Mouse (Mus musculus): ENCODE measurements around the gene Hdac10. TPM values are rescaled to one million over a fixed set of nuclear protein-coding genes. Genes with fewer than 3 reads are reported as not detected.

Gene Hdac10
- polyA plus RNA-seq, 2 experiments: 18.7 to 38.1 TPM

DNA sequence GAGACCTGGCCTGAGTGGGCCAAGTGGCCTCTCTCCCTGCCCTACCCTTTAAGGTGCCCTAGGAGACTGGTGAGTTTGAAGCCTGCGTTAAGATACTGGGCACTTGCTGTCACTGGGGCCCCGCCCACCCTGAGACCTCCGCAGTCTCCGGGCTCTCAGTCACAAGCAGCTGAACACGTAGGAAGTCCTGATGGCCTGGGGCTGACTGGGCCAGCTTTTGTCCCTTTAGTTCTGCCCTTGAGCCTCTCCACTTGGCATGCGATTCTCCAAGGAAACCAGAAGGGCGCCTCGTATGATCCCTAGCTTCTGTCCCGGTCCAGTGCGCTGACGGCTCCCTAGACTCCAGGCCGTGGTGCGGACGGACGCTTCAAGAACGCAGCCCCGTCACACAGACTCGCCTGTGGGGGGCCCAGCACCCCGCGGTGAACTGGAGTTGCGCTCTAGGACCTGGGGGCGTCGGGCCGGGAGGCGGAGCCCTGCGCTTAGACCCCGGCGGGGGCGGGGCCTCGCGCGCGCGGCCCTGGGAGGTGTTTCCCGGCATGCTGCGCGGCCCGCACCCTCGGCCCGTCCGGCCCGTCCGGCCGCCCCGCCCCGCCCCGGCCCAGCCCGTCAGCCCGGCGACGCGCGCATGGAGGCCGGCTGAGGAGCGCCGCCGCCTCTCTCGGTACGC lies 52.9 kb downstream of the Hdac10 start:
- H3K9ac ChIP-seq (ENCODE audit: low read depth, low read length, severe bottlenecking): peak overlapping the region; percentile 89
- WGBS: under 1% methylated on average over 31 of the region's 59 CpGs
- H3K27ac ChIP-seq (replicated peaks; ENCODE audit: low read depth, low read length): peak overlapping the region; percentile 76
- peaks cover 28% of the 10 kb centered on the region for H3K4me1 ChIP-seq (ENCODE audit: control insufficient read depth, insufficient read depth, low read length)
- H3K36me3 ChIP-seq (ENCODE audit: control insufficient read depth, insufficient read depth, low read length): peaks cover 9% of the 10 kb centered on the region; the same call in 1 of the 2 replicates
- H3K9me3 ChIP-seq (ENCODE audit: control insufficient read depth, low read length): no peaks in the 10 kb centered on the region
- peak; percentile 90 for DNase-seq (ENCODE audit: low spot score)
- TF ChIP-seq POLR2A (IDR thresholded peaks at IDR 0.05; ENCODE audit: borderline replicate concordance, extremely low read depth, insufficient read depth, insufficient read length): peak; percentile 52; the same call in 1 of the 2 replicates
- peak; percentile 96 for ATAC-seq (ENCODE audit: low FRiP score, low read depth)
- H3K4me2 ChIP-seq (replicated peaks; ENCODE audit: low read depth, low read length, severe bottlenecking): peak overlapping the region; percentile 88
- H3K4me3 ChIP-seq (replicated peaks; ENCODE audit: low read length): peak overlapping the region; percentile 80
- H3K27me3 ChIP-seq (ENCODE audit: control insufficient read depth, insufficient read depth, low read length): no peaks in the 10 kb centered on the region

DNA sequence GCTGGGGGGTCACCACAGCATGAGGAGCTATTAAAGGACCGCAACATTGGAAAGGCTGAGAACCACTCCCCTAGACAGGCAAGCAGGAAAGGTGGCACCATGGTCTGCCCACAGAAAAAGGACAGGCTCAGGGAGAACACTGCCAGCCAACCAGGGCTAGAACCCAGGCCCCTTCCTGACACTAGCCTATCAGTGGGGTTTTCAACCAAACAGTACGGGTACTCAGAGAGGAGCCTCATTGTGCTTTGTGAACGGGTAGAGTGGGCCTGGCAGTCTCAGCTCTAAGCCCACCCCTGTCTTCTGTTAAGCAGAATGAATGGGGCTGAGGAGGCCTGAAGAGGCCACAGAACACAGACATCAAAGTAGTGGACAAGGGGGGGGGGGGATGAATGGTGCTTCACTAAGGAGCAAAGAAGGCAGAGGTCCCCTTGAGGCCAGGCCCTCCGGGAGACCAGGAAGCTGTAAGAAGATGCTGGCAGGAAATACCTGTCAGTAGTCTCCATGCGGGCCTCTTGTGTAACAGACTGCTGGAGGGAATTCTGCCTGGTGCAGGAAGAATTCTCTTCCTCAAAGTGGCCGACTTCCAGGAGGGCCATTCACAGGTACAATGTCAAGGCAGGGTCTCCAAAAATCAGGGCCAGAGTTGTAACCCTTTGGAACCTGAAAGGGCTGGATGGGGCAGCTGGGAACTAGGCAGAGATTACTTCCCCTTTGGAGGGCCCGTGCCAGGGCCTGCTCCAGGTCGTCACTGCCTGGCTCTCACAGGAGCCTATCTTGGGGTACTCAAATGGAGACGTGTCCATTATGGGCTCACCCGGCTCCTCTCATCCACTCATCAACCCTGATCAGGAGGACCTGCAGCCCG lies 53.7 kb downstream of the Hdac10 start, which contains the start of gene Trabd:
Gene Trabd, plus strand, starts transcription at position 512 of the 865 bp plus-strand sequence.
- Histone ChIP-seq H3K27me3 (ENCODE audit: control insufficient read depth, insufficient read depth, low read length) (no peaks in the 10 kb centered on the region), H3K9me3 (ENCODE audit: control insufficient read depth, low read length) (no peaks in the 10 kb centered on the region), H3K4me3 (replicated peaks; ENCODE audit: low read length) (peak within 1 kb of the TSS; percentile 80), H3K4me1 (ENCODE audit: control insufficient read depth, insufficient read depth, low read length) (peaks cover 28% of the 10 kb centered on the region), H3K36me3 (ENCODE audit: control insufficient read depth, insufficient read depth, low read length) (peaks cover 6% of the 10 kb centered on the region; the same call in 1 of the 2 replicates), H3K4me2 (replicated peaks; ENCODE audit: low read depth, low read length, severe bottlenecking) (peak within 1 kb of the TSS; percentile 88), H3K9ac (ENCODE audit: low read depth, low read length, severe bottlenecking) (peak within 1 kb of the TSS; percentile 89), H3K27ac (replicated peaks; ENCODE audit: low read depth, low read length) (peak within 1 kb of the TSS; percentile 76)
- WGBS: 24% methylated on average over 11 of the region's 11 CpGs
- no peak for TF ChIP-seq POLR2A (IDR thresholded peaks at IDR 0.05; ENCODE audit: borderline replicate concordance, extremely low read depth, insufficient read depth, insufficient read length)
- DNase-seq (ENCODE audit: low spot score): no peak
- ATAC-seq (ENCODE audit: low FRiP score, low read depth): no peak

DNA sequence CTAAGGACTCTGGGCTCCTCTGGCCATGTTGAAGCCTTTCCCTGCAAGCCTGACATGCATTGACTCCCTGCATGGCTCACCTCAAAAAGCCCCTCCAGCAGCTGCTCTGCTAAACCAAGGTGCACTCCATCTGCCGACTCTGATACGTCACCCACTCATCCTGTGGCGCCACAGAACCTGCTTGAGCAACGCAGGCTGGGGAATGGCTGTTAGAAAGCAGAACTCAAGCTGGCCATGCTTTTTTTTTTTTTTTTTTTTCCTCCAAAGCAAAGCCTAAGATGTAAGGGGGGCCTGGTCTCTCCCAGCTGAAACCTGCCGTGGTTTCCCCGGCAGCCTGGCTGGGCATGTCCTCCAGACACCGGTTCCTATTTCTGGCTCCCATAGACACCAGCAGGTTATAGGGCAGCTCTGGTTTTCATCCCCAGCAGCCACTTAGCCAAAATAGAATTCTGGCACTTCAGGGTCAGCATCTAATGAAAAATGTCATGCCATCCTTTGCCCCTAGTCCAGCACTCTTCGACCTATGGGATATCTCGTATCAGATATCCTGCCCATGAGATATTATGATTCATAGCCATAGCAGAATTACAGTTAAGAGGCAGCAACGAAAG lies 54.4 kb downstream of the Hdac10 start:
- DNase-seq (ENCODE audit: low spot score) (no peak), ATAC-seq (ENCODE audit: low FRiP score, low read depth) (no peak)
- Histone ChIP-seq H3K27ac (replicated peaks; ENCODE audit: low read depth, low read length) (no peak overlapping the region), H3K4me1 (ENCODE audit: control insufficient read depth, insufficient read depth, low read length) (peaks cover 28% of the 10 kb centered on the region), H3K36me3 (ENCODE audit: control insufficient read depth, insufficient read depth, low read length) (0 out of 2 replicates have a peak, but pooled peaks cover 3% of the 10 kb centered on the region), H3K27me3 (ENCODE audit: control insufficient read depth, insufficient read depth, low read length) (no peaks in the 10 kb centered on the region), H3K9ac (ENCODE audit: low read depth, low read length, severe bottlenecking) (no peak overlapping the region), H3K4me2 (replicated peaks; ENCODE audit: low read depth, low read length, severe bottlenecking) (no peak overlapping the region), H3K9me3 (ENCODE audit: control insufficient read depth, low read length) (no peaks in the 10 kb centered on the region), H3K4me3 (replicated peaks; ENCODE audit: low read length) (no peak overlapping the region)
- TF ChIP-seq POLR2A (IDR thresholded peaks at IDR 0.05; ENCODE audit: borderline replicate concordance, extremely low read depth, insufficient read depth, insufficient read length): no peak
- 42% methylated on average over 10 of the region's 10 CpGs for WGBS

Small RNA genes lying within 50 kb of the gene (microRNA-seq; reads per million reads assigned to microRNA genes)
- gene Mir7118: not detected

Other genes with a start within 250 kb of the Hdac10 start
- 0.08 TPM in 1 of 2 replicates, not detected in the other for gene Ttll8, start 174.3 kb downstream of the Hdac10 start, polyA plus RNA-seq (2012; rRNA removed)
- not detected in 2 replicates for gene Ttll8, start 174.3 kb downstream of the Hdac10 start, polyA plus RNA-seq (2014; fragmentation: Nextera tagmentation; extraction: Ambion mirVana)
- gene Mlc1, start 149.7 kb downstream of the Hdac10 start, polyA plus RNA-seq (2012; rRNA removed): 0.31 and 0.36 TPM in 2 replicates
- gene Mlc1, start 149.7 kb downstream of the Hdac10 start, polyA plus RNA-seq (2014; fragmentation: Nextera tagmentation; extraction: Ambion mirVana): 0.12 and 0.21 TPM in 2 replicates
- 0.04 and 0.10 TPM in 2 replicates for gene Mov10l1, start 145.8 kb downstream of the Hdac10 start, polyA plus RNA-seq (2012; rRNA removed)
- 0.11 and 0.19 TPM in 2 replicates for gene Mov10l1, start 145.8 kb downstream of the Hdac10 start, polyA plus RNA-seq (2014; fragmentation: Nextera tagmentation; extraction: Ambion mirVana)
- 1.9 and 2.0 TPM in 2 replicates for gene Panx2, start 69.0 kb downstream of the Hdac10 start, polyA plus RNA-seq (2012; rRNA removed)
- 0.29 and 0.48 TPM in 2 replicates for gene Panx2, start 69.0 kb downstream of the Hdac10 start, polyA plus RNA-seq (2014; fragmentation: Nextera tagmentation; extraction: Ambion mirVana)
- gene Trabd, start 53.6 kb downstream of the Hdac10 start, polyA plus RNA-seq (2012; rRNA removed): 43.5 and 51.0 TPM in 2 replicates
- 47.8 and 51.0 TPM in 2 replicates for gene Trabd, start 53.6 kb downstream of the Hdac10 start, polyA plus RNA-seq (2014; fragmentation: Nextera tagmentation; extraction: Ambion mirVana)
- gene Selenoo, start 39.6 kb downstream of the Hdac10 start, polyA plus RNA-seq (2012; rRNA removed): 32.7 and 40.7 TPM in 2 replicates
- gene Selenoo, start 39.6 kb downstream of the Hdac10 start, polyA plus RNA-seq (2014; fragmentation: Nextera tagmentation; extraction: Ambion mirVana): 20.6 and 22.9 TPM in 2 replicates
- 36.8 and 56.5 TPM in 2 replicates for gene Tubgcp6, start 5.6 kb downstream of the Hdac10 start, polyA plus RNA-seq (2012; rRNA removed)
- 17.2 and 17.6 TPM in 2 replicates for gene Tubgcp6, start 5.6 kb downstream of the Hdac10 start, polyA plus RNA-seq (2014; fragmentation: Nextera tagmentation; extraction: Ambion mirVana)
- gene Mapk12, start 12.0 kb upstream of the Hdac10 start, polyA plus RNA-seq (2012; rRNA removed): 13.7 and 14.9 TPM in 2 replicates
- gene Mapk12, start 12.0 kb upstream of the Hdac10 start, polyA plus RNA-seq (2014; fragmentation: Nextera tagmentation; extraction: Ambion mirVana): 5.0 and 8.3 TPM in 2 replicates
- 13.4 and 15.9 TPM in 2 replicates for gene Mapk11, start 20.9 kb upstream of the Hdac10 start, polyA plus RNA-seq (2012; rRNA removed)
- gene Mapk11, start 20.9 kb upstream of the Hdac10 start, polyA plus RNA-seq (2014; fragmentation: Nextera tagmentation; extraction: Ambion mirVana): 7.0 and 7.3 TPM in 2 replicates
- 212 and 268 TPM in 2 replicates for gene Plxnb2, start 52.1 kb upstream of the Hdac10 start, polyA plus RNA-seq (2012; rRNA removed)
- gene Plxnb2, start 52.1 kb upstream of the Hdac10 start, polyA plus RNA-seq (2014; fragmentation: Nextera tagmentation; extraction: Ambion mirVana): 170 and 183 TPM in 2 replicates
- 39.2 and 53.6 TPM in 2 replicates for gene Dennd6b, start 67.8 kb upstream of the Hdac10 start, polyA plus RNA-seq (2012; rRNA removed)
- gene Dennd6b, start 67.8 kb upstream of the Hdac10 start, polyA plus RNA-seq (2014; fragmentation: Nextera tagmentation; extraction: Ambion mirVana): 12.7 and 14.0 TPM in 2 replicates
- 59.0 and 71.5 TPM in 2 replicates for gene Ppp6r2, start 82.9 kb upstream of the Hdac10 start, polyA plus RNA-seq (2012; rRNA removed)
- gene Ppp6r2, start 82.9 kb upstream of the Hdac10 start, polyA plus RNA-seq (2014; fragmentation: Nextera tagmentation; extraction: Ambion mirVana): 28.3 and 31.7 TPM in 2 replicates
- 154 and 170 TPM in 2 replicates for gene Sbf1, start 186.6 kb upstream of the Hdac10 start, polyA plus RNA-seq (2012; rRNA removed)
- gene Sbf1, start 186.6 kb upstream of the Hdac10 start, polyA plus RNA-seq (2014; fragmentation: Nextera tagmentation; extraction: Ambion mirVana): 65.1 and 72.3 TPM in 2 replicates
- 0.74 and 1.0 TPM in 2 replicates for gene Adm2, start 194.0 kb upstream of the Hdac10 start, polyA plus RNA-seq (2012; rRNA removed)
- 0.52 TPM in 1 of 2 replicates, not detected in the other for gene Adm2, start 194.0 kb upstream of the Hdac10 start, polyA plus RNA-seq (2014; fragmentation: Nextera tagmentation; extraction: Ambion mirVana)
- not detected in 2 replicates for gene Miox, start 205.7 kb upstream of the Hdac10 start, polyA plus RNA-seq (2012; rRNA removed)
- not detected in 2 replicates for gene Miox, start 205.7 kb upstream of the Hdac10 start, polyA plus RNA-seq (2014; fragmentation: Nextera tagmentation; extraction: Ambion mirVana)
- 55.7 and 74.0 TPM in 2 replicates for gene Lmf2, start 227.0 kb upstream of the Hdac10 start, polyA plus RNA-seq (2012; rRNA removed)
- gene Lmf2, start 227.0 kb upstream of the Hdac10 start, polyA plus RNA-seq (2014; fragmentation: Nextera tagmentation; extraction: Ambion mirVana): 49.1 and 53.6 TPM in 2 replicates
- gene Ncaph2, start 227.0 kb upstream of the Hdac10 start, polyA plus RNA-seq (2012; rRNA removed): 153 and 209 TPM in 2 replicates
- 145 and 160 TPM in 2 replicates for gene Ncaph2, start 227.0 kb upstream of the Hdac10 start, polyA plus RNA-seq (2014; fragmentation: Nextera tagmentation; extraction: Ambion mirVana)
- 19.8 and 27.2 TPM in 2 replicates for gene Sco2, start 245.1 kb upstream of the Hdac10 start, polyA plus RNA-seq (2012; rRNA removed)
- gene Sco2, start 245.1 kb upstream of the Hdac10 start, polyA plus RNA-seq (2014; fragmentation: Nextera tagmentation; extraction: Ambion mirVana): 7.5 and 10.3 TPM in 2 replicates
- 2.0 and 3.3 TPM in 2 replicates for gene Tymp, start 248.3 kb upstream of the Hdac10 start, polyA plus RNA-seq (2012; rRNA removed)
- 1.3 and 1.6 TPM in 2 replicates for gene Tymp, start 248.3 kb upstream of the Hdac10 start, polyA plus RNA-seq (2014; fragmentation: Nextera tagmentation; extraction: Ambion mirVana)